Mouse (Mus musculus): ENCODE measurements around the gene Klhdc2. TPM values are rescaled to one million over a fixed set of nuclear protein-coding genes. Genes with fewer than 3 reads are reported as not detected.

The Klhdc2 gene
- polyA plus RNA-seq, 1 experiment from 2014 or later, result 102 TPM

GRCm38 (mm10) chr12:69283146-69283545, 13.3 kb upstream of the Klhdc2 start:
- Histone ChIP-seq H3K27me3 (no peaks in the 10 kb centered on the region), H3K9ac (no peak overlapping the region), H3K4me2 (no peak overlapping the region), H3K4me3 (replicated peaks) (no peak overlapping the region), H3K4me1 (replicated peaks) (peaks cover 18% of the 10 kb centered on the region), H3K9me3 (replicated peaks) (no peaks in the 10 kb centered on the region), H3K27ac (no peak overlapping the region), H3K36me3 (no peaks in the 10 kb centered on the region)
- DNase-seq (no peak), ATAC-seq (ENCODE audit: low read depth) (no peak)
- WGBS (ENCODE audit: insufficient replicate concordance), result 82% methylated on average over 7 of the region's 7 CpGs

GRCm38 (mm10) chr12:69287535-69287934, 8.9 kb upstream of the Klhdc2 start:
- H3K9me3 ChIP-seq (replicated peaks), result no peaks in the 10 kb centered on the region
- H3K27ac ChIP-seq, result peak overlapping the region; percentile 26; the same call in 1 of the 2 replicates
- H3K36me3 ChIP-seq, result no peaks in the 10 kb centered on the region
- H3K9ac ChIP-seq, result no peak overlapping the region
- no peaks in the 10 kb centered on the region for H3K27me3 ChIP-seq
- 74% methylated on average over 8 of the region's 8 CpGs for WGBS (ENCODE audit: insufficient replicate concordance)
- H3K4me3 ChIP-seq (replicated peaks), result no peak overlapping the region
- DNase-seq, result no peak
- peaks cover 38% of the 10 kb centered on the region for H3K4me1 ChIP-seq (replicated peaks)
- 0 out of 2 replicates have a peak, but pooled peaks have one; percentile 19 for ATAC-seq (ENCODE audit: low read depth)
- H3K4me2 ChIP-seq, result no peak overlapping the region

DNA sequence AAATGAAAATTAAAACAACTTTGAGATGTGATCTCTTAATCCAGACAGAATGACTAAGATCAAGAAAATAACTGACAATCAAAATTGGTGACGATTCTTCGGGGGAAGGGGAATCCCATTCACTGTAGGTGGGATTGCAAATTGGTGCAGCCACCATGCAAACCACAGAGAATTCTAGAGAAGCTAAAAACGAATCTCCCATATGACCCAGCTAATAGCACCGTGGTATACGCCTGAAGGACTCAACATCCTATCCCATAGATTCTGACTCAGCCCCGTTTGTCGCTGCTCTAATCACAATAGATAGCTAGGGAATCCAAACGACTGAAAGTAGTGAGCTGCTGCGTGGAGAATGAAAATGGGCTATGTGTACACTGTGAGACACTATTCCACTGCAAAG, 7.8 kb upstream of the Klhdc2 start:
- DNase-seq (no peak), ATAC-seq (ENCODE audit: low read depth) (no peak)
- Histone ChIP-seq H3K4me3 (replicated peaks) (no peak overlapping the region), H3K9me3 (replicated peaks) (no peaks in the 10 kb centered on the region), H3K4me1 (replicated peaks) (peaks cover 49% of the 10 kb centered on the region), H3K27ac (peak overlapping the region; percentile 26; the same call in 1 of the 2 replicates), H3K27me3 (no peaks in the 10 kb centered on the region), H3K4me2 (no peak overlapping the region), H3K9ac (no peak overlapping the region), H3K36me3 (no peaks in the 10 kb centered on the region)
- 66% methylated on average over 9 of the region's 9 CpGs for WGBS (ENCODE audit: insufficient replicate concordance)

DNA sequence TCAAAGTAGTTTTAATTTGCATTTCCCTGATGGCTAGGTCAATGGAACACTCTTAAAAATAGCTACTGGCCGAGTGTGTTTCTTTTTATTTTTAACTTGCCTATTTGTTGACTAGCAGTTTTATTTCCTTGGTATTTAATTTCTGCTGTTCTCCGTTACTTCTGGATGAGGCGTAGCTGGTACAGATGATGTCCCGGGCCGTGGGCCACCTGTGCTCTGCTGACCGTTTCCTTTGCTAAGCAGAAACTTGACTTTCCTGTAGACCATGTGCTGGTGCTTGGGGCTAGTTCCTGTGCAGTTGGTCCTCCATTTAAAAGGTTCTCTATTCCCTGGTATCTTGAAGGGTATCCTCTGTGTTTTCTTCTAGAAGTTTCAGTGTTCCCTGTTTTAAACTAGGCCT, 4.1 kb upstream of the Klhdc2 start:
- WGBS (ENCODE audit: insufficient replicate concordance), result 85% methylated on average over 6 of the region's 6 CpGs
- Histone ChIP-seq H3K4me1 (replicated peaks) (peaks cover 68% of the 10 kb centered on the region), H3K4me2 (no peak overlapping the region), H3K9me3 (replicated peaks) (no peaks in the 10 kb centered on the region), H3K4me3 (replicated peaks) (no peak overlapping the region), H3K27ac (peak overlapping the region; percentile 73), H3K27me3 (no peaks in the 10 kb centered on the region), H3K9ac (0 out of 2 replicates have a peak overlapping the region, but pooled peaks have one; percentile 28), H3K36me3 (no peaks in the 10 kb centered on the region)
- ATAC-seq (ENCODE audit: low read depth) (no peak), DNase-seq (no peak)

DNA sequence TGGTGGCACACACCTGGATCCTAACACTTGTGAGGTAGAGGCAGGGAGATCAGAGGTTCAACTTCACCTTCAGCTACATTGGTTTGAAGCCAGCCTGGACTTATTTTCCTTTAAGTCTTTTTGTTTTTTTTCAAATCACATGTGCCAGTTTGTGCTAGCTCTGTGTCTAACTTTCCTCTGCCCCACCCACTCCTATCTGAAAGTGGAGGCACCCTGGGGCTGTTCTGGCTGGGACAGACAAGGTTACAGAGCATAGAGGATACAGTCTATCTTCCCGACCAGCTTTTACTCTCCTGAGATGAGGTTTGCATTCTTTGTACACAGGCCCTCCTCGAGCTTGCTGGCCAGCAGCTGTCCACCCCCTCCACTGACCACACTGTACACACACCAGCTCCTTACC, 2.7 kb upstream of the Klhdc2 start:
- H3K4me2 ChIP-seq, result peak overlapping the region; percentile 60
- H3K4me1 ChIP-seq (replicated peaks), result peaks cover 72% of the 10 kb centered on the region
- DNase-seq, result peak; percentile 85
- ATAC-seq (ENCODE audit: low read depth), result peak; percentile 93
- no peaks in the 10 kb centered on the region for H3K9me3 ChIP-seq (replicated peaks)
- H3K9ac ChIP-seq, result peak overlapping the region; percentile 68
- H3K27me3 ChIP-seq, result no peaks in the 10 kb centered on the region
- H3K4me3 ChIP-seq (replicated peaks), result peak overlapping the region; percentile 24
- peak overlapping the region; percentile 96 for H3K27ac ChIP-seq
- no peaks in the 10 kb centered on the region; the same call in 1 of the 2 replicates for H3K36me3 ChIP-seq
- WGBS (ENCODE audit: insufficient replicate concordance), result 15% methylated on average over 2 of the region's 2 CpGs

DNA sequence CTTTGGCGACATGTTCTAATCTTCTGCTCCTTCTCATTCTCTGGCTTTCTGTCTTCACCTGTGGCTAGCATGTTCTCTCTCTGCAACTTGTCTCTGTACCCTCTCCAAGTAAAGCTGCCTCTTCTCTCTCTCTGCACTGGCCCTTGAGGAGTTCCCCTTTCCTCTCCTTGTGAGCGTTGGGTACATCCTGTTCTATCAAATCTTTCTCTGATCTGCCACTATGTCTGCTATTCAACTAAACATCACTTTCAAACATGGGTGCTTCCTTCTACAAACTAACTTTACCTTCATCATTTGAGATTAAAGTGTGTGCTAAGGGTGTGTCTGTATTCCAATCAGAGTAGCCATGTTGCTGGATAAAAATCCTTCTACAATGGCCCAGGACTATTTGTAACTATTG, 1.5 kb upstream of the Klhdc2 start:
- peaks cover 78% of the 10 kb centered on the region for H3K4me1 ChIP-seq (replicated peaks)

DNA sequence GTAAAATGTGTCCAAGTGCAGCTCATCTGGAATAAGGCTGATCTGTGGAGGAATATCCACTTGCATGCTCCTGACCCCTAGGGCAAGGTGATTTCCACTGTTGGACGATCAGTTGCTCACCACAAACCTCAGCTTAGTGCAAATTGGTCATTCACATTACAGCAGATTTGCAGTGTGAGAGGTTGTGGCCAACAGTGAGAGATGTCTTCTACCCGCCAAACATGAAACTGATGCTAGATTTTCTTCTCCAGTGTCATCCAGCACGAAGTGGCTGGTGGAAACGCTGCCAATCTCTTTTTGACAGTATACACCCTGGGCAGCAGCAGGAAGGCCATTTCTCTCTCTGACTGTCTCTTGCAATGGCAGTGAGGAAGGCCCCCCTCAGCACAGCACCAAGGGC, 830 bp upstream of the Klhdc2 start:
- Histone ChIP-seq H3K36me3 (peaks cover 17% of the 10 kb centered on the region), H3K4me2 (peak overlapping the region; percentile 82), H3K4me1 (replicated peaks) (peaks cover 79% of the 10 kb centered on the region), H3K4me3 (replicated peaks) (peak overlapping the region; percentile 90), H3K9ac (peak overlapping the region; percentile 97), H3K27me3 (no peaks in the 10 kb centered on the region), H3K9me3 (replicated peaks) (no peaks in the 10 kb centered on the region), H3K27ac (peak overlapping the region; percentile 96)
- DNase-seq (no peak), ATAC-seq (ENCODE audit: low read depth) (no peak)
- WGBS (ENCODE audit: insufficient replicate concordance), result 57% methylated on average over 4 of the region's 4 CpGs

More for the DNA sequence above, 1.5 kb upstream of the Klhdc2 start:
- Histone ChIP-seq H3K9ac (peak overlapping the region; percentile 22), H3K4me2 (no peak overlapping the region; the same call in 1 of the 2 replicates), H3K27ac (peak overlapping the region; percentile 96), H3K36me3 (peaks cover 9% of the 10 kb centered on the region), H3K4me3 (replicated peaks) (no peak overlapping the region), H3K27me3 (no peaks in the 10 kb centered on the region), H3K9me3 (replicated peaks) (no peaks in the 10 kb centered on the region)
- DNase-seq (no peak), ATAC-seq (ENCODE audit: low read depth) (no peak)
- WGBS (ENCODE audit: insufficient replicate concordance), result 53% methylated on average over 2 of the region's 2 CpGs

DNA sequence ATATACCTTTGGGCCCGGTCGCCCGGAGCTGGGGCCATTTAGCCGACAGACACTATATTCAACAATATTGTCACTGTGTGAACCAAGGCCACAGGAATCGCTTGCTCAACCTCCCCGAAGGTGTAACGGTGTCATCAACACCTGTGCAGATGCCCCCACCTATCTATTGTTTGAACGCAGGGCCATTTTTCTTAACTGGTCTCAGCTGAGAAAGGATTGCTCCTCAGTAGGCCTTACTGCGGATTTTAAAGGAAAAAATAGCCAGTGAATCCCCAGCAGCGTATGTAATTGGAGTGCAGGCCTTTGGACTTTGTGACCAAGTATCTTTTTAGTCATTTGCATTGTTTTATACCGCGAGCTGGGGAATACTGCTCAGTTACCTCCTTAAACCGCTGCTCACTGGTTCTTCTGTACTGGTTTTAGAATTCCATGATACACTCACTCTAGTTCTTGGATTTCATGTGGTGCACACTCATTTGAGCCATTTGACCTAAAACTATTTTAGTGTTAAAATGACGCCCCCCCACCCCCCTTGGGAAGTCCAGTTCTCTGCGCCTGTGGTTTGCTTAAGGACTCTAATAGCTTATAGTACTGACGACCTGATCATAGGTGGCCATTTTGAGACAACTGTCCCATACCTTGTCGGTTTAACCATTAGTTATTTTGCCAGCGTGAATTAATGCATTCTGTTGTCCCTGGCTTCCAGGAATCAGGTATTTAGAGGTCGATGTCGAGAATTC, 1.1 kb downstream of the Klhdc2 start:
- no peak for ATAC-seq (ENCODE audit: low read depth)
- H3K4me1 ChIP-seq (replicated peaks), result peaks cover 66% of the 10 kb centered on the region
- peak overlapping the region; percentile 90 for H3K4me3 ChIP-seq (replicated peaks)
- no peaks in the 10 kb centered on the region for H3K27me3 ChIP-seq
- no peak for DNase-seq
- peak overlapping the region; percentile 97 for H3K9ac ChIP-seq
- H3K36me3 ChIP-seq, result peaks cover 34% of the 10 kb centered on the region
- H3K9me3 ChIP-seq (replicated peaks), result no peaks in the 10 kb centered on the region
- H3K27ac ChIP-seq, result peak overlapping the region; percentile 96
- 15% methylated on average over 20 of the region's 20 CpGs for WGBS (ENCODE audit: insufficient replicate concordance)
- peak overlapping the region; percentile 82 for H3K4me2 ChIP-seq

DNA sequence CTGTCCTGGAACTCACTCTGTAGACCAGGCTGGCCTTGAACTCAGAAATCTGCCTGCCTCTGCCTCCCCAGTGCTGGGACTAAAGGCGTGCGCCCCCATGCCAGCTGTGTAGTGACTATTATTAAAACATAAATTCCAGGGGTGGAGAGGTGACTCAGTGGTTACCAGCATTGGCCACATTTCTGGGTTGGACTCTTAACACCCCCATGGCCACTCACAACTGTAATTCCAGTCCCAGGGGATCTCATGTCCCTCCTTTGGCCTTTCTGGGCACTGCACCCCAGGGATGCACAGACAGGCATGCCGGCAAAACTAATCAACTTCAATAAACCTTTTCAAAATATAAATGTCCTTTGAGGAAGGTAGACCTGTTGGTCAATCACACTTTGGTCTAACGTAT, 1.8 kb downstream of the Klhdc2 start:
- Histone ChIP-seq H3K27ac (peak overlapping the region; percentile 96), H3K4me1 (replicated peaks) (peaks cover 59% of the 10 kb centered on the region), H3K36me3 (peaks cover 41% of the 10 kb centered on the region), H3K9me3 (replicated peaks) (no peaks in the 10 kb centered on the region), H3K4me2 (peak overlapping the region; percentile 82), H3K9ac (peak overlapping the region; percentile 97), H3K4me3 (replicated peaks) (peak overlapping the region; percentile 90), H3K27me3 (no peaks in the 10 kb centered on the region)
- DNase-seq, result no peak
- no peak for ATAC-seq (ENCODE audit: low read depth)
- WGBS (ENCODE audit: insufficient replicate concordance), result 88% methylated on average over 4 of the region's 4 CpGs

DNA sequence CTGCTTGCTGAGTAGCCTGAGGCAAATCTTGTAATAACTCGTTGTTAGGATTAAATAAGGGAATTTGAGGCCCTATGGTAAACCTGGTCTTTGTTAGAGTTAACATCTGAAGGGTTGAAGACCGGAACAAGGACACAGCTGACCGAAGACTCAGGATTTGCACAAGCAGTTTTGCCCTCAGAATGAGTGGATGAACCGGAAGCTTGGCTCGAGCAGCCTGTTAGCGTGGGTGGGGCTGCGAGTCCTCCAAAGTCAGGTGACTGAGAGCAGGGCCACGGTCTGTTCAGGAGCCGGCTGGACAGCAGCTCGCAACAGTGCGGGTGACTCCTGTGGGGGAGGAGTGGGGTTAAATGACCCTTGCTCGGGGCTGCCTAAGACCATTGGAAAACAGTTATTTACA, 2.8 kb downstream of the Klhdc2 start:
- Histone ChIP-seq H3K4me2 (peak overlapping the region; percentile 82), H3K4me1 (replicated peaks) (peaks cover 51% of the 10 kb centered on the region), H3K9ac (0 out of 2 replicates have a peak overlapping the region, but pooled peaks have one; percentile 97), H3K27ac (peak overlapping the region; percentile 96), H3K9me3 (replicated peaks) (no peaks in the 10 kb centered on the region), H3K4me3 (replicated peaks) (peak overlapping the region; percentile 90), H3K27me3 (no peaks in the 10 kb centered on the region), H3K36me3 (peaks cover 49% of the 10 kb centered on the region)
- 0 out of 2 replicates have a peak, but pooled peaks have one; percentile 15 for ATAC-seq (ENCODE audit: low read depth)
- 61% methylated on average over 12 of the region's 12 CpGs for WGBS (ENCODE audit: insufficient replicate concordance)
- no peak for DNase-seq

DNA sequence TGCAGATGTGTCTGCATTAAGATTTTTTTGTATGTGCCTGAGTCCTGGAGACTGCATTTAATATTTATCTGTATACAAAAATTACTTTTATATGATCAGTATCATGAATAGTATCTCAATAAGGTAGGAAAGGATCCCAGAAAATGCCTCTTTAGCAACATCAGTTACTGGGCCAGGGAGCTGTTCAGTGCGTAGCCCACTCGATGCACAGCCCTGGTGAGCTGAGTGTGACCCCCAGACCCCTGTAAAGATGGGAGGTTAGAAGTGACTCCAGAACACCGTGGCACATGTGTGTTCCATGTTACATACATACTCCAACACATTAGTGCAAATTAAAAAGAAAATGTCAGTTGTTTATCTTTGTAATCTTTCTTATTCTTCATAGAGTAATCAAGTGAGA, 3.4 kb downstream of the Klhdc2 start:
- 86% methylated on average over 3 of the region's 3 CpGs for WGBS (ENCODE audit: insufficient replicate concordance)
- no peak overlapping the region for H3K4me3 ChIP-seq (replicated peaks)
- no peaks in the 10 kb centered on the region for H3K9me3 ChIP-seq (replicated peaks)
- H3K4me2 ChIP-seq, result peak overlapping the region; percentile 82; the same call in 1 of the 2 replicates
- H3K27me3 ChIP-seq, result no peaks in the 10 kb centered on the region
- peak overlapping the region; percentile 96 for H3K27ac ChIP-seq
- H3K4me1 ChIP-seq (replicated peaks), result peaks cover 45% of the 10 kb centered on the region
- DNase-seq (no peak), ATAC-seq (ENCODE audit: low read depth) (no peak)
- H3K9ac ChIP-seq, result no peak overlapping the region
- peaks cover 54% of the 10 kb centered on the region for H3K36me3 ChIP-seq

GRCm38 (mm10) chr12:69300391-69300790, 3.9 kb downstream of the Klhdc2 start:
- peaks cover 60% of the 10 kb centered on the region for H3K36me3 ChIP-seq

More at GRCm38 (mm10) chr12:69300391-69300790, 3.9 kb downstream of the Klhdc2 start:
- H3K9me3 ChIP-seq (replicated peaks), result no peaks in the 10 kb centered on the region
- ATAC-seq (ENCODE audit: low read depth) (no peak), DNase-seq (no peak)
- no peak overlapping the region for H3K4me2 ChIP-seq
- no peaks in the 10 kb centered on the region for H3K27me3 ChIP-seq
- H3K4me1 ChIP-seq (replicated peaks), result peaks cover 39% of the 10 kb centered on the region
- H3K27ac ChIP-seq, result peak overlapping the region; percentile 45; the same call in 1 of the 2 replicates
- 87% methylated on average over 2 of the region's 2 CpGs for WGBS (ENCODE audit: insufficient replicate concordance)
- H3K4me3 ChIP-seq (replicated peaks), result no peak overlapping the region
- H3K9ac ChIP-seq, result no peak overlapping the region

Measured in liver, embryonic 13.5 days (tissue).